Mouse (Mus musculus): ENCODE measurements around the gene Isg20l2. TPM values are rescaled to one million over a fixed set of nuclear protein-coding genes. Genes with fewer than 3 reads are reported as not detected.
A peak's percentile ranks its signal among the peaks of the same experiment; 100 is the strongest.

Isg20l2 gene
- polyA plus RNA-seq, 1 experiment, result 12.8 TPM

DNA sequence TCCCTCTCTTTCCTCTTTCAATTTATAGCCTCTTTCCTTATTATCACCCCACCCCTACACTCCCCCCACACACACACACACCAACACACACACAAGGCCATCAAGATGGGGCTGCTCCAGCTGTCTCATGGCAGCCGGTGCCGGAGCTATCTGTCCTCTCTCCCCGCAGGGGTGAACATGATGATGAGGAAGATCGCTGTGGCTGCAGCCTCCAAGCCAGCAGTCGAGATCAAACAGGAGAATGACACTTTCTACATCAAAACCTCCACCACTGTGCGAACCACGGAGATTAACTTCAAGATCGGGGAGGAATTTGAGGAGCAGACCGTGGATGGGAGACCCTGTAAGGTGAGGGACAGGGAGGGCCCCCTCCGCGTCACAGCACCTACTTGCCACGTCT, 21.8 kb downstream of the Isg20l2 start:
- 20% methylated on average over 12 of the region's 12 CpGs for WGBS
- Histone ChIP-seq H3K4me3 (replicated peaks; ENCODE audit: extremely low read depth, low read depth, low read length) (no peak overlapping the region), H3K4me1 (ENCODE audit: control insufficient read depth, insufficient read depth, low read length) (no peaks in the 10 kb centered on the region)
- TF ChIP-seq CTCF (IDR thresholded peaks at IDR 0.05; ENCODE audit: insufficient read depth, low read length), result no peak
- no peak for TF ChIP-seq POLR2A (IDR thresholded peaks at IDR 0.05; ENCODE audit: borderline replicate concordance, extremely low read depth, low read depth, low read length)
- no peak for DNase-seq

DNA sequence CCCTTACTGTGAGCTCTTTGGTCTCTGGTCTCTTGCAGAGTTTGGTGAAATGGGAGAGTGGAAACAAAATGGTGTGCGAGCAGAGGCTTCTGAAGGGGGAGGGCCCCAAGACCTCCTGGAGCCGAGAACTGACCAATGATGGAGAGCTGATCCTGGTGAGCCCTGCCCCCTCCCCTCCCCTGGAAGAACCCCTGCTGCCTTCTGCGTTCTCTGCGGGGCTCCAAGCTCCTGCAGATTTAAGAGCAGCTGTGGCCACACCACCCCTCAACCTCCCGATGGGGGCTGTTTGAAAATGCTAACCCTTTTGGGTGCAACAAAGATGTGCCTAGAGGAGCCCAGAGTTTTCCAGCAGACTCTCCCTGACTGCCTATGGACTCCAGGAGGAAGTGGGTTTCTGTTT, 22.3 kb downstream of the Isg20l2 start:
- DNase-seq, result no peak
- Histone ChIP-seq H3K4me3 (replicated peaks; ENCODE audit: extremely low read depth, low read depth, low read length) (no peak overlapping the region), H3K4me1 (ENCODE audit: control insufficient read depth, insufficient read depth, low read length) (no peaks in the 10 kb centered on the region)
- whole genome bisulfite sequencing, result 20% methylated on average over 5 of the region's 5 CpGs
- no peak for TF ChIP-seq POLR2A (IDR thresholded peaks at IDR 0.05; ENCODE audit: borderline replicate concordance, extremely low read depth, low read depth, low read length)
- no peak for TF ChIP-seq CTCF (IDR thresholded peaks at IDR 0.05; ENCODE audit: insufficient read depth, low read length)

DNA sequence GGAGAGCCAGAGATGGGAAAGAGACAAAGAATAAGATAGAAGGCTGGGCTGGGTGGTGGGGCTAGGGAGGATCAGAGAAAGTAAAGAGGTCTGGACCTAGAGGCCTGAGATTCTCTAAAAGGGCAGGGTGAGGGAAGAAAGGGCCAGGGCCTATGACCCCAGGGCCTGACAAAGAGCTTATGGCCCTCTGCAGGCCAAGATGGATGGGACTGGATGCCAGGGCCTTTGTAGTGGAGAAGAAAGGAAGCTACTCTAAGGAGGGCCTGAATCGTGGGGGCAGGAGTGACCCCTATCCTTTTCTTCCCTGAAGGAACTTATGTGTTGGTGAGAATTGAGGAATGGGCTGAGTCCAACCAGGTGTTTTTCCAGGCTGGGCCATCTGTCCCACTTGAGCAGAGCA, 27.9 kb downstream of the Isg20l2 start:
- TF ChIP-seq POLR2A (IDR thresholded peaks at IDR 0.05; ENCODE audit: borderline replicate concordance, extremely low read depth, low read depth, low read length) (no peak), CTCF (IDR thresholded peaks at IDR 0.05; ENCODE audit: insufficient read depth, low read length) (no peak)
- WGBS, result 46% methylated on average over 1 of the region's 1 CpGs

DNA sequence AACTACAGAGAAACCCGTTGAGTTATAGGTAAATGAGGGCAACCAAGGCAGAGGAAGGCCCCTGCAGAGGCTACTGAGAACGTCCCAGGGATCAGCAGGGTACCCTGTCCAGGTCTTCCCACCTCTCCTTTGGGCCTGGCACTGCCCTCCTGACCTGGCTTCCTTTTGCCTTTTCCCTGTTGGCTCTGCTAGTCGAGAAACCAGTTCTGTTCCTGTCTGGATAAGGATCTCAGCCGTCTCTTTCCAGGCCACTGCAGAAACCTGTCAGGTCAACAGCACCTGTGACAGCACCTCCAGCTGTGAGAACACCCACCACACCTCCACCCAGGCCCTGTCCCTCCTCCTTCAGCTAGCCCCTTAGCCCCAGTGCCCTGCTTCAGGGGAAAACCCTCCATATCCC, 28.4 kb downstream of the Isg20l2 start:
- 45% methylated on average over 4 of the region's 4 CpGs for WGBS

More for the DNA sequence above, 27.9 kb downstream of the Isg20l2 start:
- no peak for DNase-seq
- Histone ChIP-seq H3K4me1 (ENCODE audit: control insufficient read depth, insufficient read depth, low read length) (no peaks in the 10 kb centered on the region), H3K4me3 (replicated peaks; ENCODE audit: extremely low read depth, low read depth, low read length) (no peak overlapping the region)

DNA sequence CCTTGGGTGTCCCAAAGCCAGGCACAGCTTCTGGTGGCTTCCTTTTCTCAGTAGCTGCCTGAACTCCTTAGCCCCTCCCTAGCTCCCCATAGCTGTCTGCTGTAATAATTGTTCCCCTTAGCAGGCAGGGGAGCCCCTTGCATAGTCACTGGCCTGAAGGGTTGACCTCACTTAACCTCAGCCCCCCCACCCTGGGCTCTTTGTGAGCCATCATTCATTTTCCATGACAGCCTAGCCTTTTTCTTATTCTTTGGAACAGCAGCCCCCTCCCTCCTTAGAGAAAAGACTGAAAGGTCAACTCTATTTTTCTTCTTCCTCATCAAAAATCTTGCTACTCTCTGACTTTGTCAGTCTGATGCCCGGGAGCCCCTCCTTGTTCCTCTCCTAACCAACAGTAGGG, 28.9 kb downstream of the Isg20l2 start:
- 53% methylated on average over 1 of the region's 1 CpGs for WGBS

More for the DNA sequence above, 28.4 kb downstream of the Isg20l2 start:
- TF ChIP-seq POLR2A (IDR thresholded peaks at IDR 0.05; ENCODE audit: borderline replicate concordance, extremely low read depth, low read depth, low read length), result no peak
- TF ChIP-seq CTCF (IDR thresholded peaks at IDR 0.05; ENCODE audit: insufficient read depth, low read length), result no peak
- DNase-seq, result no peak
- Histone ChIP-seq H3K4me1 (ENCODE audit: control insufficient read depth, insufficient read depth, low read length) (no peaks in the 10 kb centered on the region), H3K4me3 (replicated peaks; ENCODE audit: extremely low read depth, low read depth, low read length) (no peak overlapping the region)

DNA sequence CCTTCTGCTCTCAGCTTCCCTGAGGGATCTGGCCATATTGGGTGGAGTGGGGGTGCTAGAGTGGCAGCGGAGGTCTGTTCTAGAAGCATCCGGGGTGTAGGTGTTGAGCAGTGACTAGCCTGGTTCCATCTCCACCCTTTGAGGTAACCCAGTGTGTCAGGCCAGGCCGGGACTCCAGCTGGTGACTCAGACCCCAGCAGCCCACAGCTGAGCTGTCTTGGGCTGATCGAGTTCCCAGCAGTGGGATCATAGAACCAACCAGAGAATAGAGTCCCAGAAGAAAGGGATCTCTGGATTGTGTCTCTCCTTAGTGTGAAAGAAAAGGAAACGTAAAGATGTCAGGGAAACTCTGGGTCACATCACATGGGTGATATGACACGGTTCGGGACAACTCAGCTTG, 29.3 kb downstream of the Isg20l2 start:
- TF ChIP-seq CTCF (IDR thresholded peaks at IDR 0.05; ENCODE audit: insufficient read depth, low read length) (no peak), POLR2A (IDR thresholded peaks at IDR 0.05; ENCODE audit: borderline replicate concordance, extremely low read depth, low read depth, low read length) (no peak)
- 75% methylated on average over 7 of the region's 7 CpGs for WGBS
- Histone ChIP-seq H3K4me1 (ENCODE audit: control insufficient read depth, insufficient read depth, low read length) (no peaks in the 10 kb centered on the region), H3K4me3 (replicated peaks; ENCODE audit: extremely low read depth, low read depth, low read length) (no peak overlapping the region)
- DNase-seq, result no peak

More for the DNA sequence above, 28.9 kb downstream of the Isg20l2 start:
- no peak for DNase-seq
- Histone ChIP-seq H3K4me3 (replicated peaks; ENCODE audit: extremely low read depth, low read depth, low read length) (no peak overlapping the region), H3K4me1 (ENCODE audit: control insufficient read depth, insufficient read depth, low read length) (no peaks in the 10 kb centered on the region)
- TF ChIP-seq POLR2A (IDR thresholded peaks at IDR 0.05; ENCODE audit: borderline replicate concordance, extremely low read depth, low read depth, low read length), result no peak
- TF ChIP-seq CTCF (IDR thresholded peaks at IDR 0.05; ENCODE audit: insufficient read depth, low read length), result no peak

DNA sequence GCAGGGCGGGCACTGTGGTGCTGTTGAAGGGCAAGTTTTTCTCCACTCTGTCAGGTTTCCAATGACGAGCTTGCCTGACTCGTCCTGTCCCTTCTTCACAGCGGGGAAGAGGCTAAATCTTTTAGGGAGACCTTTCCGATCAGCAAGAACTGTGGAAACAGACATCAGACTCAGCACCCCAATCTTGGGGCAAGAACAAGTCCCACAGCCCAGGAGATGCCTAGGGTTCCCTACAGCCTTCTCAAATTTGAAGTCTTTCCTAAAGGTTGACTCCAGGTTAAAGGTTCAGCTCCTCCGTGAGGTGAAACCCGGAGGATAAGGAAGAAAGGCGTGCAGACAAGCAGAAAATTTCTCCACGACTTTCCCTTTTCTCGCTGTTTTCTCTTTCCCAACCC, 30.1 kb downstream of the Isg20l2 start:
- 20% methylated on average over 10 of the region's 10 CpGs for WGBS
- Histone ChIP-seq H3K4me1 (ENCODE audit: control insufficient read depth, insufficient read depth, low read length) (no peaks in the 10 kb centered on the region), H3K4me3 (replicated peaks; ENCODE audit: extremely low read depth, low read depth, low read length) (no peak overlapping the region)
- TF ChIP-seq CTCF (IDR thresholded peaks at IDR 0.05; ENCODE audit: insufficient read depth, low read length) (no peak), POLR2A (IDR thresholded peaks at IDR 0.05; ENCODE audit: borderline replicate concordance, extremely low read depth, low read depth, low read length) (no peak)
- DNase-seq, result no peak

DNA sequence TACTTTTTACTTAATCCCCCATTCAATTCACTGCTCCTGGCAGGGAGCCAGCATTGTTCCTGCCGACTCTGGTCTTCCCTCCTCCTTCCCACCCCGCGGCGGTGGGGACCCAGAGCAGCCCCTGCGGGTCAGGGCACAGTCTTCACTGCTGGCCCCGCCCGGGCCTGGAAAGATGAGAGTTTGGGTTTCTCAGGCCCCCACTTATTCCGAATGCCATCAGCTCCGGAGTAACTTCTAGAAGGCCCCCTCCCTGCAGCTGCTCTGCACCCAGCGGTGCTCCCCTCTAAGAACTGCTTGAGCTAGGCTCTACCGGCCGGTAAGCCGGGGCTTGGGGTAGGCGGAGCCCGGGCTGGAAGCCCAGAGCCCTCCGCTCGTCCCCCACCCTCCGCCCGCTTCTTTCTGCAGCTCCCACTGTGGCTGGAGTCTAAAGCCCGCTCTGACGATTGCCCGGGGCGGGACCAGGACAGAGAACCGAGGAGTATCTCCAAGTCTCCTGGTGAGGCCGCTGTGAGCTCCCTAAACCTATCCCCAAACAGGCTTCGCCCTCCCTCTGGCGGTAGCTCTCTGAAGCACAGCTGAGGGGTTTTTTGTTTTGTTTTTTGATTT, 30.6 kb downstream of the Isg20l2 start:
- TF ChIP-seq CTCF (IDR thresholded peaks at IDR 0.05; ENCODE audit: insufficient read depth, low read length), result peak; percentile 98
- TF ChIP-seq POLR2A (IDR thresholded peaks at IDR 0.05; ENCODE audit: borderline replicate concordance, extremely low read depth, low read depth, low read length), result no peak
- Histone ChIP-seq H3K4me3 (replicated peaks; ENCODE audit: extremely low read depth, low read depth, low read length) (peak overlapping the region; percentile 65), H3K4me1 (ENCODE audit: control insufficient read depth, insufficient read depth, low read length) (no peaks in the 10 kb centered on the region)
- 2% methylated on average over 27 of the region's 27 CpGs for WGBS
- peak; percentile 74 for DNase-seq

DNA sequence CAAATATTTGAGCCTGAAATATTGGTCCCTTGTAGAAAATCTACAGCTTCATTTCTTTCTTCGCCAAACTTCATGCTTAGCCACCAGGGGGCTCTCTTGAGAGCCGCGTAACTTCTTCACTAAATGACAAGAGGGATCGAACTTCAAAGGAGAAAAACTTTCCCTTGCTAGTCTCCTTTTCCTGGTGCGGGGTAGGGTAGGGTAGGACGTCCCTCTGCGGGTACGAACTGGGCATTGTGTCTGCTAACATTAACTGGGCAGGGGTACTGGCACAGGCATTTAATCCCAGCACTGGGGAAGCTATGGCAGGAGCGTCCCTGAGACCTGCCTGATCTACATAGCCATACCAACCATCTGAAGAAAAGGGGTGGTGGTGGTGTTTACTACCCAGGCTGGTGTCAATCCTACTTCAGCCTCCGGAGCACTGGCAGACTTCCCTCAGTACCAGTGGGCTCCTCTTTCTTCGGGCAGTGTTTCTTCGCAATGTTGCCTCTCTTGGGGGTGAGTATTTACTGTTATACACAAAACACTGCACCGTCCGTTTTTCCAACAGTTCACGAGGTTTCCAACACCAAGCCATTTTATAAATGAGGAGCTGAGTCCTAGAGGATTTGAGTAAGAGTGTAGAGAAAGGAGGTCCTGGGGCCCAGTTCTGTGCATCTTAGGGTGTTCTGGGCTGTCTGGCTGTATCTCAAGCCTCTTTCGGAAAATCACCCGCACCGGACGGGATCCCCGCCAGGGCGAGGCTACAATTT, 40.2 kb downstream of the Isg20l2 start:
- Histone ChIP-seq H3K4me3 (replicated peaks; ENCODE audit: extremely low read depth, low read depth, low read length) (peak overlapping the region; percentile 54), H3K4me1 (ENCODE audit: control insufficient read depth, insufficient read depth, low read length) (peaks cover 9% of the 10 kb centered on the region)
- TF ChIP-seq POLR2A (IDR thresholded peaks at IDR 0.05; ENCODE audit: borderline replicate concordance, extremely low read depth, low read depth, low read length) (no peak), CTCF (IDR thresholded peaks at IDR 0.05; ENCODE audit: insufficient read depth, low read length) (peak; percentile 36; the same call in 1 of the 2 replicates)
- peak; percentile 57 for DNase-seq
- WGBS, result 2% methylated on average over 21 of the region's 21 CpGs

Data from lung, adult 2 months (tissue).